Mouse (Mus musculus) effector memory CD4-positive, alpha-beta T cell, adult 5 months (primary cell): ENCODE measurements around the gene Bcl3. TPM values are rescaled to one million over a fixed set of nuclear protein-coding genes. Genes with fewer than 3 reads are reported as not detected.

ENCODE experiments used
- polyA plus RNA-seq: library from polyadenylated mRNA; unstranded; fragments of 100-300 nt; shearing (Covaris generic); gene quantifications from one replicate; pipeline ENCODE4 v1.2.1, GENCODE M21; 2017

The Bcl3 gene
- polyA plus RNA-seq = 112 TPM

GRCm38 (mm10) chr7:19822604-19823058 lies at the start of gene Bcl3:
Gene Bcl3 (minus strand): TSS chr7:19822770.

GRCm38 (mm10) chr7:19861199-19861598 lies 38.6 kb upstream of the Bcl3 start, which contains the start of gene Ceacam16:
Gene Ceacam16 (minus strand): TSS chr7:19861299.

GRCm38 (mm10) chr7:19851858-19852570 lies 29.4 kb upstream of the Bcl3 start, which contains the start of gene Gm19345:
Gene Gm19345 (plus strand): TSS chr7:19852003.

GRCm38 (mm10) chr7:19796697-19797588 lies 25.6 kb downstream of the Bcl3 start, which contains the start of gene Cblc:
Gene Cblc (minus strand): TSS chr7:19796809.

GRCm38 (mm10) chr7:19770984-19771391 lies 51.6 kb downstream of the Bcl3 start, which contains the start of gene Bcam:
Gene Bcam (minus strand): TSS chr7:19771016.

Other genes with a start within 250 kb of the Bcl3 start
- gene Zfp296, start 245.5 kb downstream of the Bcl3 start, polyA plus RNA-seq = 1.1 TPM
- 79.8 TPM for gene Gemin7, start 245.2 kb downstream of the Bcl3 start, polyA plus RNA-seq
- gene Clasrp, start 218.3 kb downstream of the Bcl3 start, polyA plus RNA-seq = 50.9 TPM
- gene Relb, start 193.3 kb downstream of the Bcl3 start, polyA plus RNA-seq = 177 TPM
- gene Clptm1, start 157.7 kb downstream of the Bcl3 start, polyA plus RNA-seq = 116 TPM
- not detected for gene Apoc2, start 144.8 kb downstream of the Bcl3 start, polyA plus RNA-seq
- gene Gm44805, start 141.3 kb downstream of the Bcl3 start, polyA plus RNA-seq = not detected
- not detected for gene Apoc4, start 141.3 kb downstream of the Bcl3 start, polyA plus RNA-seq
- gene Apoc1, start 130.1 kb downstream of the Bcl3 start, polyA plus RNA-seq = not detected
- gene Apoe, start 123.6 kb downstream of the Bcl3 start, polyA plus RNA-seq = 4.2 TPM
- gene Tomm40, start 107.3 kb downstream of the Bcl3 start, polyA plus RNA-seq = 58.7 TPM
- not detected for gene Nectin2, start 72.3 kb downstream of the Bcl3 start, polyA plus RNA-seq
- gene Bcam, start 51.8 kb downstream of the Bcl3 start, polyA plus RNA-seq = 0.75 TPM
- not detected for gene Cblc, start 26.0 kb downstream of the Bcl3 start, polyA plus RNA-seq
- gene Gm19345, start 29.2 kb upstream of the Bcl3 start, polyA plus RNA-seq = not detected
- gene Ceacam16, start 38.5 kb upstream of the Bcl3 start, polyA plus RNA-seq = not detected
- not detected for gene Ceacam19, start 65.2 kb upstream of the Bcl3 start, polyA plus RNA-seq
- gene Pvr, start 98.4 kb upstream of the Bcl3 start, polyA plus RNA-seq = 56.6 TPM
- 1.5 TPM for gene Igsf23, start 128.0 kb upstream of the Bcl3 start, polyA plus RNA-seq
- gene Ceacam20, start 142.6 kb upstream of the Bcl3 start, polyA plus RNA-seq = not detected
- gene Nlrp9b, start 168.7 kb upstream of the Bcl3 start, polyA plus RNA-seq = not detected